Mouse (Mus musculus) liver, embryonic 15.5 days (tissue): ENCODE data around the gene Tomm6. TPM values are rescaled to one million over a fixed set of nuclear protein-coding genes. Genes with fewer than 3 reads are reported as not detected.

Experiments used
- ATAC-seq: fragments of 200-750 bp; cut with Nextera tagmentation; 2 replicates; pipeline ENCODE4 v1.8.0; 2017; ENCODE audit warnings: moderate number of reproducible peaks, mild to moderate bottlenecking, moderate library complexity; ENCODE audit not compliant: insufficient read depth
- H3K27ac ChIP-seq: fragments of 300-500 bp; sonication (generic); replicated peaks from 2 replicates; pipeline ENCODE4 v1.5.1; 2015; ENCODE audit warnings: mild to moderate bottlenecking, inconsistent platforms
- H3K27me3 ChIP-seq: fragments of 300-500 bp; sonication (generic); 2 replicates; pipeline ENCODE4 v1.6.1; 2015; ENCODE audit warnings: mild to moderate bottlenecking, inconsistent platforms
- H3K36me3 ChIP-seq: fragments of 300-500 bp; sonication (generic); replicated peaks from 2 replicates; pipeline ENCODE4 v1.6.1; 2015; ENCODE audit warnings: moderate library complexity, mild to moderate bottlenecking, inconsistent platforms
- H3K4me1 ChIP-seq: fragments of 300-500 bp; sonication (generic); replicated peaks from 2 replicates; pipeline ENCODE4 v1.6.1; 2015; ENCODE audit warnings: inconsistent platforms
- H3K4me2 ChIP-seq: fragments of 300-500 bp; sonication (generic); 2 replicates; pipeline ENCODE4 v1.6.1; 2015; ENCODE audit warnings: moderate library complexity, mild to moderate bottlenecking, inconsistent platforms
- H3K4me3 ChIP-seq: fragments of 300-500 bp; sonication (generic); replicated peaks from 2 replicates; pipeline ENCODE4 v1.5.1; 2015; ENCODE audit warnings: mild to moderate bottlenecking, inconsistent platforms
- H3K9ac ChIP-seq: fragments of 300-500 bp; sonication (generic); 2 replicates; pipeline ENCODE4 v1.6.1; 2015; ENCODE audit warnings: moderate library complexity, mild to moderate bottlenecking, inconsistent platforms
- H3K9me3 ChIP-seq: fragments of 300-500 bp; sonication (generic); replicated peaks from 2 replicates; pipeline ENCODE4 v1.6.1; 2016; ENCODE audit warnings: inconsistent platforms
- WGBS: fragments of 180-500 bp; shearing (Covaris S2); methylation state at CpG from one replicate; pipeline ENCODE4 v1.1.7; 2015; ENCODE audit warnings: mixed read lengths; ENCODE audit not compliant: insufficient replicate concordance; 5-methylcytosine and 5-hydroxymethylcytosine counted together
- polyA plus RNA-seq: library from polyadenylated mRNA; unstranded; fragments of >200 nt; fragmentation: Nextera tagmentation; extraction: Ambion mirVana; gene quantifications from 2 replicates; pipeline ENCODE4 v1.2.1, GENCODE M21; 2015

The Tomm6 gene
- polyA plus RNA-seq, 1 experiment from 2014 or later, result 205 TPM

GRCm38 (mm10) chr17:47710036-47710435 is 21.9 kb upstream of the Tomm6 start:
- Histone ChIP-seq H3K9ac (no peak overlapping the region), H3K9me3 (no peaks in the 10 kb centered on the region), H3K4me3 (no peak overlapping the region), H3K27me3 (peaks cover 20% of the 10 kb centered on the region), H3K27ac (no peak overlapping the region), H3K36me3 (no peaks in the 10 kb centered on the region), H3K4me2 (no peak overlapping the region), H3K4me1 (peaks cover 11% of the 10 kb centered on the region; the same call in 1 of the 2 replicates)
- 35% methylated on average over 3 of the region's 3 CpGs for WGBS
- no peak for ATAC-seq

GRCm38 (mm10) chr17:47708972-47709371 is 20.8 kb upstream of the Tomm6 start:
- H3K9ac ChIP-seq, result no peak overlapping the region
- H3K4me2 ChIP-seq, result no peak overlapping the region
- no peaks in the 10 kb centered on the region for H3K36me3 ChIP-seq
- no peak for ATAC-seq
- H3K27me3 ChIP-seq, result peaks cover 30% of the 10 kb centered on the region
- H3K27ac ChIP-seq, result no peak overlapping the region
- WGBS, result 63% methylated on average over 4 of the region's 4 CpGs
- H3K4me3 ChIP-seq, result no peak overlapping the region
- H3K9me3 ChIP-seq, result no peaks in the 10 kb centered on the region
- peaks cover 11% of the 10 kb centered on the region; the same call in 1 of the 2 replicates for H3K4me1 ChIP-seq

- no peak overlapping the region for H3K4me2 ChIP-seq
- peaks cover 40% of the 10 kb centered on the region for H3K27me3 ChIP-seq
- no peak overlapping the region for H3K4me3 ChIP-seq
- WGBS, result 53% methylated on average over 3 of the region's 3 CpGs
- H3K9me3 ChIP-seq, result no peaks in the 10 kb centered on the region
- no peaks in the 10 kb centered on the region for H3K36me3 ChIP-seq
- peaks cover 11% of the 10 kb centered on the region; the same call in 1 of the 2 replicates for H3K4me1 ChIP-seq
- no peak for ATAC-seq
- H3K27ac ChIP-seq, result no peak overlapping the region
- H3K9ac ChIP-seq, result no peak overlapping the region
These were observed 19.8 kb upstream of the Tomm6 start for GRCm38 (mm10) chr17:47707961-47708360.

- Histone ChIP-seq H3K4me3 (no peak overlapping the region), H3K27ac (no peak overlapping the region), H3K4me2 (no peak overlapping the region), H3K27me3 (peaks cover 55% of the 10 kb centered on the region), H3K9me3 (no peaks in the 10 kb centered on the region), H3K36me3 (no peaks in the 10 kb centered on the region), H3K9ac (no peak overlapping the region), H3K4me1 (0 out of 2 replicates have a peak, but pooled peaks cover 11% of the 10 kb centered on the region)
- WGBS, result 65% methylated on average over 1 of the region's 1 CpGs
- ATAC-seq, result no peak
These were observed 18.0 kb upstream of the Tomm6 start for GRCm38 (mm10) chr17:47706196-47706595.

GRCm38 (mm10) chr17:47704692-47705091 is 16.5 kb upstream of the Tomm6 start:
- Histone ChIP-seq H3K27me3 (peaks cover 55% of the 10 kb centered on the region), H3K27ac (no peak overlapping the region), H3K4me2 (no peak overlapping the region), H3K36me3 (no peaks in the 10 kb centered on the region), H3K4me1 (peaks cover 19% of the 10 kb centered on the region), H3K4me3 (no peak overlapping the region), H3K9ac (no peak overlapping the region), H3K9me3 (no peaks in the 10 kb centered on the region)
- 67% methylated on average over 4 of the region's 4 CpGs for WGBS
- ATAC-seq, result no peak

- Histone ChIP-seq H3K9me3 (no peaks in the 10 kb centered on the region), H3K36me3 (no peaks in the 10 kb centered on the region), H3K4me2 (no peak overlapping the region), H3K27me3 (peaks cover 55% of the 10 kb centered on the region), H3K27ac (no peak overlapping the region), H3K4me3 (no peak overlapping the region), H3K4me1 (peaks cover 14% of the 10 kb centered on the region), H3K9ac (no peak overlapping the region)
- 28% methylated on average over 20 of the region's 20 CpGs for WGBS
- no peak for ATAC-seq
These were observed 15.4 kb upstream of the Tomm6 start for GRCm38 (mm10) chr17:47703556-47703955.

GRCm38 (mm10) chr17:47702548-47703345 is 14.6 kb upstream of the Tomm6 start:
- Histone ChIP-seq H3K4me3 (no peak overlapping the region), H3K27ac (no peak overlapping the region), H3K9me3 (no peaks in the 10 kb centered on the region), H3K27me3 (peaks cover 60% of the 10 kb centered on the region), H3K4me1 (peaks cover 14% of the 10 kb centered on the region), H3K36me3 (no peaks in the 10 kb centered on the region), H3K4me2 (no peak overlapping the region), H3K9ac (no peak overlapping the region)
- no peak; the same call in 1 of the 2 replicates for ATAC-seq
- WGBS, result 40% methylated on average over 28 of the region's 28 CpGs

- Histone ChIP-seq H3K36me3 (no peaks in the 10 kb centered on the region), H3K9me3 (no peaks in the 10 kb centered on the region), H3K4me1 (peaks cover 14% of the 10 kb centered on the region), H3K4me2 (no peak overlapping the region), H3K9ac (no peak overlapping the region), H3K27ac (no peak overlapping the region), H3K4me3 (no peak overlapping the region), H3K27me3 (peaks cover 63% of the 10 kb centered on the region)
- WGBS, result 68% methylated on average over 9 of the region's 9 CpGs
- ATAC-seq, result no peak
These were observed 13.6 kb upstream of the Tomm6 start for GRCm38 (mm10) chr17:47701793-47702192.

- Histone ChIP-seq H3K9ac (no peak overlapping the region), H3K4me2 (no peak overlapping the region), H3K4me3 (no peak overlapping the region), H3K27me3 (peaks cover 67% of the 10 kb centered on the region), H3K9me3 (no peaks in the 10 kb centered on the region), H3K27ac (peak overlapping the region; percentile 41; the same call in 1 of the 2 replicates), H3K4me1 (peaks cover 33% of the 10 kb centered on the region), H3K36me3 (no peaks in the 10 kb centered on the region)
- WGBS, result 60% methylated on average over 2 of the region's 2 CpGs
- no peak for ATAC-seq
These were observed 10.9 kb upstream of the Tomm6 start for GRCm38 (mm10) chr17:47699055-47699454.

- Histone ChIP-seq H3K27me3 (peaks cover 68% of the 10 kb centered on the region), H3K27ac (no peak overlapping the region), H3K4me1 (peaks cover 38% of the 10 kb centered on the region), H3K9me3 (no peaks in the 10 kb centered on the region), H3K4me3 (no peak overlapping the region), H3K4me2 (no peak overlapping the region), H3K36me3 (no peaks in the 10 kb centered on the region), H3K9ac (no peak overlapping the region)
- 69% methylated on average over 10 of the region's 10 CpGs for WGBS
- ATAC-seq, result no peak
These were observed 10.0 kb upstream of the Tomm6 start for GRCm38 (mm10) chr17:47698156-47698555.

GRCm38 (mm10) chr17:47695337-47695710 is 7.1 kb upstream of the Tomm6 start:
- H3K9me3 ChIP-seq, result no peaks in the 10 kb centered on the region
- peak overlapping the region; percentile 67 for H3K4me3 ChIP-seq
- no peaks in the 10 kb centered on the region for H3K36me3 ChIP-seq
- ATAC-seq, result no peak
- 0% methylated on average over 23 of the region's 23 CpGs for WGBS
- peaks cover 36% of the 10 kb centered on the region for H3K4me1 ChIP-seq
- peak overlapping the region; percentile 63 for H3K9ac ChIP-seq
- peak overlapping the region; percentile 95 for H3K4me2 ChIP-seq
- no peak overlapping the region for H3K27ac ChIP-seq
- peaks cover 72% of the 10 kb centered on the region for H3K27me3 ChIP-seq
